Mouse (Mus musculus): ENCODE measurements around the gene Gm20075. TPM values are rescaled to one million over a fixed set of nuclear protein-coding genes. Genes with fewer than 3 reads are reported as not detected.
A peak's percentile ranks its signal among the peaks of the same experiment; 100 is the strongest.

Gm20075 gene
- total and polyA plus RNA-seq, 2 experiments from 2014 or later, result 4.2 to 14.3 TPM

GRCm38 (mm10) chr13:96030368-96031223, 50.6 kb downstream of the Gm20075 start:
- H3K4me3 ChIP-seq (ENCODE audit: low read depth, low read length), result no peak overlapping the region
- no peak overlapping the region for H3K27ac ChIP-seq (ENCODE audit: low read depth, low read length)
- no peaks in the 10 kb centered on the region for H3K27me3 ChIP-seq (ENCODE audit: insufficient read depth, low read length)
- 68% methylated on average over 19 of the region's 19 CpGs for WGBS
- no peaks in the 10 kb centered on the region for H3K9me3 ChIP-seq (ENCODE audit: low read length)
- H3K4me1 ChIP-seq (ENCODE audit: insufficient read depth), result no peaks in the 10 kb centered on the region
- TF ChIP-seq CTCF (IDR thresholded peaks at IDR 0.05; ENCODE audit: low read depth), result peak; percentile 87
- ATAC-seq, result peak; percentile 32
- H3K36me3 ChIP-seq (ENCODE audit: insufficient read depth), result no peaks in the 10 kb centered on the region
- H3K9ac ChIP-seq, result no peak overlapping the region
- peak; percentile 83 for DNase-seq
- H3K4me2 ChIP-seq (ENCODE audit: low read depth), result no peak overlapping the region

Other genes starting within 250 kb of the Gm20075 start
- 3.9 and 6.0 TPM in 2 replicates for gene Iqgap2, start 189.5 kb downstream of the Gm20075 start, total RNA-seq (2014; rRNA removed)
- 0.96 and 2.1 TPM in 2 replicates for gene Iqgap2, start 189.5 kb downstream of the Gm20075 start, polyA plus RNA-seq (2015; fragmentation: Nextera tagmentation; extraction: Ambion mirVana)
- gene Gm17190, start 678 bp upstream of the Gm20075 start, total RNA-seq (2014; rRNA removed), result not detected in 2 replicates
- gene Gm17190, start 678 bp upstream of the Gm20075 start, polyA plus RNA-seq (2015; fragmentation: Nextera tagmentation; extraction: Ambion mirVana), result 0.15 TPM in 1 of 2 replicates, not detected in the other
- gene Sv2c, start 51.2 kb upstream of the Gm20075 start, total RNA-seq (2014; rRNA removed), result 9.4 and 11.6 TPM in 2 replicates
- 2.7 and 6.5 TPM in 2 replicates for gene Sv2c, start 51.2 kb upstream of the Gm20075 start, polyA plus RNA-seq (2015; fragmentation: Nextera tagmentation; extraction: Ambion mirVana)

Measured in forebrain, postnatal 0 days (tissue).